Mouse (Mus musculus) embryonic facial prominence, embryonic 15.5 days (tissue): ENCODE measurements around the gene Gm42372. TPM values are rescaled to one million over a fixed set of nuclear protein-coding genes. Genes with fewer than 3 reads are reported as not detected.
A peak's percentile ranks its signal among the peaks of the same experiment; 100 is the strongest.

Experiments used
- ATAC-seq: fragments of 200-750 bp; cut with Nextera tagmentation; 2 replicates; pipeline ENCODE4 v1.8.0; 2017; ENCODE audit warnings: low read depth, moderate TSS enrichment; ENCODE audit not compliant: insufficient number of reproducible peaks, low FRiP score, low TSS enrichment
- H3K27ac ChIP-seq: fragments of 300-500 bp; sonication (generic); replicated peaks from 2 replicates; pipeline ENCODE4 v1.5.1; 2015; ENCODE audit warnings: mild to moderate bottlenecking, inconsistent platforms
- H3K27me3 ChIP-seq: fragments of 300-500 bp; sonication (generic); 2 replicates; pipeline ENCODE4 v1.6.1; 2015; ENCODE audit warnings: inconsistent platforms
- H3K36me3 ChIP-seq: fragments of 300-500 bp; sonication (generic); 2 replicates; pipeline ENCODE4 v1.6.1; 2015; ENCODE audit warnings: mild to moderate bottlenecking, inconsistent platforms
- H3K4me1 ChIP-seq: fragments of 300-500 bp; sonication (generic); 2 replicates; pipeline ENCODE4 v1.6.1; 2015; ENCODE audit warnings: inconsistent platforms
- H3K4me2 ChIP-seq: fragments of 300-500 bp; sonication (generic); replicated peaks from 2 replicates; pipeline ENCODE4 v1.6.1; 2015; ENCODE audit warnings: mild to moderate bottlenecking, inconsistent platforms
- H3K4me3 ChIP-seq: fragments of 300-500 bp; sonication (generic); replicated peaks from 2 replicates; pipeline ENCODE4 v1.5.1; 2015; ENCODE audit warnings: mild to moderate bottlenecking, inconsistent platforms
- H3K9ac ChIP-seq: fragments of 300-500 bp; sonication (generic); 2 replicates; pipeline ENCODE4 v1.6.1; 2015; ENCODE audit warnings: inconsistent platforms
- H3K9me3 ChIP-seq: fragments of 300-500 bp; sonication (generic); replicated peaks from 2 replicates; pipeline ENCODE4 v1.6.1; 2016; ENCODE audit warnings: inconsistent platforms
- WGBS: fragments of 180-500 bp; shearing (Covaris S2); methylation state at CpG from one replicate; pipeline ENCODE4 v1.1.7; 2015; 5-methylcytosine and 5-hydroxymethylcytosine counted together
- polyA plus RNA-seq: library from polyadenylated mRNA; unstranded; fragments of >200 nt; fragmentation: Nextera tagmentation; extraction: Ambion mirVana; gene quantifications from 2 replicates; pipeline ENCODE4 v1.2.1, GENCODE M21; 2015

The Gm42372 gene
- polyA plus RNA-seq, 1 experiment from 2014 or later = 0.28 TPM

DNA sequence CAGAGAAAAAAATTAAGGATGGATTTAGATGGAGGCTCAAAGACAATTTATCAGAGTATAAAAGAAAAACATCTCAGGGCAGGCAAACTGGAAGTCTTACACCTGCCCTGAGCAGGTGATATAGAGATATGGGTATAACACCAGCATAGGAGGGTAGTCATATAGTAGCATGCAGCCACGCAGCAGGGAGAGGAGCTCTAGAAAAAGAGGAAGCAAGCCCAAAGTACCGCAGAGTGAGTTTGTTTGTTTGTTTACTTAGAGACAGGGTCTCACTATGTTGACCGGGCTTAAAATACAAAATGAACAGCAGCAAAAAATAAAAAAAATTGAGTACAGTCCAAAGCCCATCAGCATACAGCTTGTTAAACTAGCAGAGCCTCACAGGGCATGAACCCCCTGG lies 11.7 kb upstream of the Gm42372 start:
- Histone ChIP-seq H3K36me3 (no peaks in the 10 kb centered on the region), H3K4me1 (no peaks in the 10 kb centered on the region), H3K9me3 (no peaks in the 10 kb centered on the region), H3K9ac (no peak overlapping the region), H3K4me3 (no peak overlapping the region), H3K27ac (no peak overlapping the region), H3K4me2 (no peak overlapping the region), H3K27me3 (no peaks in the 10 kb centered on the region)
- 87% methylated on average over 3 of the region's 3 CpGs for WGBS
- no peak for ATAC-seq

DNA sequence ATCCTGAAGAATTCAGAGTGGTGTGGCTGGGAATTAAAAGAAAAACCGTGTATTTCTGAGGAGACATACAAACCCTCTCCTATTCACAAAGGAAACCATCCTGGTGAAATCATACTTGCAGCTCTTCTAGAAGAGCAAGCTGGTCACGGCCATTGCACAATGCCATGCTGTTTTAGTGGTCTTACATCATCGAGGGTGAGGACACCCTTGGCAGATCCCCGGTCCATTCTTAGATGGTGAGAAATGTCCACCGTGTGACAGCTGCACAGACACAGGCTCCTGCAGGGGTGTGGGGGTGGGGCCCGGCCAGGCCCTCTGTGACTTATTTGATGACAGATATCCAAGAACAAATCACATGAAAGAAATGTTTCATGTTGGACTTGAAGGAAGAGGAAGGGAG lies 8.9 kb upstream of the Gm42372 start:
- 57% methylated on average over 6 of the region's 6 CpGs for WGBS
- Histone ChIP-seq H3K9me3 (no peaks in the 10 kb centered on the region), H3K4me1 (no peaks in the 10 kb centered on the region), H3K36me3 (no peaks in the 10 kb centered on the region), H3K4me3 (no peak overlapping the region), H3K9ac (no peak overlapping the region), H3K27me3 (no peaks in the 10 kb centered on the region), H3K4me2 (no peak overlapping the region), H3K27ac (no peak overlapping the region)
- peak; percentile 70; the same call in 1 of the 2 replicates for ATAC-seq

GRCm38 (mm10) chr7:16976298-16976697 lies 6.6 kb upstream of the Gm42372 start:
- Histone ChIP-seq H3K27me3 (no peaks in the 10 kb centered on the region), H3K4me3 (no peak overlapping the region), H3K9ac (no peak overlapping the region), H3K9me3 (no peaks in the 10 kb centered on the region), H3K4me1 (peaks cover 13% of the 10 kb centered on the region), H3K36me3 (no peaks in the 10 kb centered on the region), H3K27ac (no peak overlapping the region), H3K4me2 (no peak overlapping the region)
- no peak for ATAC-seq
- WGBS = 62% methylated on average over 8 of the region's 8 CpGs

DNA sequence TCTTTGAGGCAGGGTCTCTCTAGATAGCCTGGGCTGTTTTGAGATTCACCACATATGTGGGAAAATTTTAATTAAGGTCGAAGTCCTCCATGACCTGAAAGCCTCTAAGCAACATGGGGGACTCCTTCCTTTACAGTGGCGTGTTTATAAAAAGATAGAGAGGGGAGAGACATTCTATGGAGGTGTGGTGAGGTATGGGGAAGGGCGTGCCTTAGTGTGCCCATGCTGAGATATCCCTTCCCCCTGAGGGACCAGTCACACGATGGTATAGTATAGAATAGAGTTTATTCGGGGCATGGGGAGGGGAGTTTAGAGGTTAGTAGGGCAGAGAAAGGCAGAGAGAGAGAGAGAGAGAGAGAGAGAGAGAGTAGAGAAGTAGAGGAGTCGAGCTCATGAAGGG lies 4.7 kb upstream of the Gm42372 start:
- peaks cover 20% of the 10 kb centered on the region for H3K4me1 ChIP-seq
- no peak overlapping the region for H3K9ac ChIP-seq
- H3K4me3 ChIP-seq = no peak overlapping the region
- WGBS = 78% methylated on average over 6 of the region's 6 CpGs
- no peak overlapping the region for H3K27ac ChIP-seq
- ATAC-seq = no peak
- H3K9me3 ChIP-seq = no peaks in the 10 kb centered on the region
- H3K27me3 ChIP-seq = no peaks in the 10 kb centered on the region
- no peak overlapping the region for H3K4me2 ChIP-seq
- no peaks in the 10 kb centered on the region for H3K36me3 ChIP-seq

DNA sequence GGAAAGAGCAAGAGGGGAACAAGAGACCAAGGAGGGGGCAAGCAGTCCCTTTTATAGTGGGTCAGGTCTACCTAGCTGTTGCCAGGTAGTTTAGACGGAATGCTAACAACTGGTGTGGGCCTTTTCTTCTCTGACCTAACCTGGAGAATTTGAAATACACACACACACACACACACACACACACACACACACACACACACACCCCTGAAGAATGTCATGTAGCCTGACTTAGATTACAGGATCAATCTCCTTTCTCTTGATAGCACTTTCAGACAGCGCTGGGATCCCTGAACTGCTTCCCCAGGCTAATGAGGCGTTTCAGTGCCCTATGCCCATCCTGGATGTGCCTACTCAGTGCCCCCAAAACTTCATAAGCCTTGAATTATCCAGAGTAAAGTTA lies 4.3 kb upstream of the Gm42372 start:
- Histone ChIP-seq H3K4me3 (no peak overlapping the region), H3K9ac (no peak overlapping the region), H3K36me3 (no peaks in the 10 kb centered on the region), H3K9me3 (no peaks in the 10 kb centered on the region), H3K4me2 (no peak overlapping the region), H3K4me1 (peaks cover 21% of the 10 kb centered on the region), H3K27ac (no peak overlapping the region), H3K27me3 (no peaks in the 10 kb centered on the region)
- no peak for ATAC-seq
- 89% methylated on average over 3 of the region's 3 CpGs for WGBS

- Histone ChIP-seq H3K36me3 (no peaks in the 10 kb centered on the region), H3K4me2 (peak overlapping the region; percentile 42), H3K9ac (no peak overlapping the region), H3K27ac (peak overlapping the region; percentile 84), H3K4me1 (peaks cover 21% of the 10 kb centered on the region), H3K4me3 (peak overlapping the region; percentile 23), H3K9me3 (no peaks in the 10 kb centered on the region), H3K27me3 (no peaks in the 10 kb centered on the region)
- WGBS = 1% methylated on average over 12 of the region's 12 CpGs
- ATAC-seq = peak; percentile 48; the same call in 1 of the 2 replicates
These were observed 2.5 kb upstream of the Gm42372 start for GRCm38 (mm10) chr7:16980348-16980747.

DNA sequence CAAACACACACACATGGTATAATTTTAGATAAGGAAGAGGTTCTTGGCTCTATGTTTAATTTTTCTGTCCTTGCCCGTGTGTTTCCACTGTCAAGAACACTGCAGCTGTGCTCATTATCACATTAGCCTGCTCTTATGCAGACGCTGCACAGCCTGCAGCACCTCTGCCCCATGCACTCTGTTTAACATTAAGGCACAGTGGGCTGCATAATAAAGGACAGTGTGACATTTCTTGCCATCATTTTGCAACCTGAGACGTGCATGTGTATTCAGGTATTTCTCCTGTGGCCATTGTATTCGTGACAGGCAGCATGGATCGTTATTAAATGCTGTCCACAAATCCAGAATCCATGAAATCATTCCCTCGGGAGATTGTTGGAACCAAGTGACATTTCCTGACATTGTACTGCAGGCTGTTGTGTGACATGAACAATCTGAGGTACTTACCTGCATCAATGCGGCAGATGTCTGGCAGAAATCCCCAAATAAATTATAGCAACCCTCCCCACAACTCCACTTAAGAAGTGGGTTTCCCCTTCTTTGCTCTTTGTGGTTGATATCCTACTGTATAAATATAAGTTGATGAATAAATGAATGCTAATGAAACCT lies 4.8 kb downstream of the Gm42372 start:
- 21% methylated on average over 7 of the region's 7 CpGs for WGBS
- H3K9ac ChIP-seq = no peak overlapping the region
- H3K27ac ChIP-seq = peak overlapping the region; percentile 60
- peaks cover 49% of the 10 kb centered on the region for H3K4me1 ChIP-seq
- H3K27me3 ChIP-seq = no peaks in the 10 kb centered on the region
- H3K9me3 ChIP-seq = no peaks in the 10 kb centered on the region
- no peak for ATAC-seq
- H3K4me2 ChIP-seq = no peak overlapping the region
- no peak overlapping the region for H3K4me3 ChIP-seq
- H3K36me3 ChIP-seq = no peaks in the 10 kb centered on the region

GRCm38 (mm10) chr7:16988405-16988804 lies 5.5 kb downstream of the Gm42372 start:
- Histone ChIP-seq H3K27me3 (no peaks in the 10 kb centered on the region), H3K4me1 (peaks cover 46% of the 10 kb centered on the region), H3K4me2 (no peak overlapping the region), H3K9me3 (no peaks in the 10 kb centered on the region), H3K27ac (peak overlapping the region; percentile 60), H3K36me3 (no peaks in the 10 kb centered on the region), H3K4me3 (no peak overlapping the region), H3K9ac (no peak overlapping the region)
- no peak for ATAC-seq
- 20% methylated on average over 3 of the region's 3 CpGs for WGBS

GRCm38 (mm10) chr7:16990006-16990744 lies 7.3 kb downstream of the Gm42372 start:
- peak overlapping the region; percentile 25 for H3K4me2 ChIP-seq
- H3K9me3 ChIP-seq = no peaks in the 10 kb centered on the region
- no peaks in the 10 kb centered on the region for H3K36me3 ChIP-seq
- 15% methylated on average over 15 of the region's 15 CpGs for WGBS
- H3K9ac ChIP-seq = no peak overlapping the region
- ATAC-seq = no peak
- no peaks in the 10 kb centered on the region for H3K27me3 ChIP-seq
- H3K4me3 ChIP-seq = no peak overlapping the region
- H3K27ac ChIP-seq = peak overlapping the region; percentile 92
- peaks cover 54% of the 10 kb centered on the region for H3K4me1 ChIP-seq

DNA sequence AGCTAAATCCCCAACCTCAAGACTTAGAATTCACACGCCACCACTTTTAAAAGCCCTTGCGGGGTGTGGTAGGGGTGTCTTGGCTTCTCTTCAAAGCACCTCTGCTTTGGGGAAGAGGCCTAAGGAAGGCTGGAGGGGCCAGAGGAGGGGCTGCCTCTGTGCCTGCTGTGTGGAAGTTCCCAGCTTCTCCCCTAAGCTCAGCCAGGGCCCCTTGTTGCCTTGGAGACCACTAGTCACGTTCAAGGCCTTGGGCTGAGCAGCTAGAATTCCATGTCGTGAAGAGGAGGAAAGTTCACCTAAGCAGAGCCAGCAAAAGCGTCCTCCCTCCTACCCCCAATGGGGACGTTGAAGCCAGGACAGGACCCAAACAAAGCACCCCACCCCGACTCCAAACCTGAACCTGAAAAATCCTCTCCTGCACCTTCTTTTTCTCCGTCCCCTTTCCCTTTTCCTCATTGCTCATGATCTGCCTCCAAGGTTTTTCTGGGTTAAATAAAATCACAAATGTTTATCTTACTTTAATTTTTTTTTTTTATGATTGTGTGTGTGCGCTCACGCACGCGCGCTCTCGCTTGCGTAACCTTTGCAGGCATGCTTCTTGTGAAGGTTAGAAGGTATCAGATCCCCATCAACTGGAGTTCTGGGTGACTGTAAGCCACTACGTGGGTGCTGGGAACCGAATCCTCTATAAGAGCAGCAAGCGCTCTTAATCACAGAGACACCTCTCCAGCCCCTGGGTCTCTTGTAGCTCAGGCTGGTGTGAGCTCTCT lies 9.0 kb downstream of the Gm42372 start:
- Histone ChIP-seq H3K9me3 (no peaks in the 10 kb centered on the region), H3K4me3 (no peak overlapping the region; the same call in 1 of the 2 replicates), H3K9ac (no peak overlapping the region), H3K27me3 (no peaks in the 10 kb centered on the region), H3K4me2 (peak overlapping the region; percentile 31), H3K27ac (peak overlapping the region; percentile 92), H3K36me3 (no peaks in the 10 kb centered on the region), H3K4me1 (peaks cover 71% of the 10 kb centered on the region)
- peak; percentile 70 for ATAC-seq
- WGBS = 41% methylated on average over 18 of the region's 18 CpGs

GRCm38 (mm10) chr7:16992451-16992807 lies 9.5 kb downstream of the Gm42372 start, which contains the start of gene Ccdc8:
Gene Ccdc8 (plus strand): TSS chr7:16992708.
- Histone ChIP-seq H3K9me3 (no peaks in the 10 kb centered on the region), H3K4me2 (peak within 1 kb of the TSS; percentile 65), H3K36me3 (peaks cover 5% of the 10 kb centered on the region; the same call in 1 of the 2 replicates), H3K9ac (no peak within 1 kb of the TSS), H3K27ac (peak within 1 kb of the TSS; percentile 92), H3K4me3 (peak within 1 kb of the TSS; percentile 68), H3K4me1 (peaks cover 72% of the 10 kb centered on the region), H3K27me3 (no peaks in the 10 kb centered on the region)
- ATAC-seq = no peak
- 92% methylated on average over 5 of the region's 5 CpGs for WGBS
